Mouse (Mus musculus) ES-Bruce4 (cell line): ENCODE data around the gene Gm9837. TPM values are rescaled to one million over a fixed set of nuclear protein-coding genes. Genes with fewer than 3 reads are reported as not detected.

Experiments
- H3K27ac ChIP-seq: 2 replicates; pipeline ENCODE4 v1.5.1; 2012; ENCODE audit warnings: low read length, inconsistent platforms; ENCODE audit not compliant: insufficient read depth
- H3K27me3 ChIP-seq: 2 replicates; pipeline ENCODE4 v1.6.1; 2012; ENCODE audit warnings: mild to moderate bottlenecking, low read length, inconsistent platforms; ENCODE audit not compliant: control insufficient read depth, poor library complexity, insufficient read depth, severe bottlenecking
- H3K36me3 ChIP-seq: 2 replicates; pipeline ENCODE4 v1.6.1; 2012; ENCODE audit warnings: inconsistent platforms, mild to moderate bottlenecking, low read length, moderate library complexity; ENCODE audit not compliant: control insufficient read depth, poor library complexity, insufficient read depth, severe bottlenecking
- H3K4me1 ChIP-seq: one replicate; pipeline ENCODE4 v1.8.1; 2011; ENCODE audit warnings: low read length; ENCODE audit not compliant: control insufficient read depth, insufficient read depth
- H3K4me3 ChIP-seq: 2 replicates; pipeline ENCODE4 v1.5.1; 2011; ENCODE audit warnings: low read depth, mild to moderate bottlenecking, low read length
- H3K9ac ChIP-seq: 2 replicates; pipeline ENCODE4 v1.6.1; 2012; ENCODE audit warnings: low read depth, mild to moderate bottlenecking, inconsistent platforms; ENCODE audit not compliant: poor library complexity, severe bottlenecking
- H3K9me3 ChIP-seq: replicated peaks from 2 replicates; pipeline ENCODE4 v1.6.1; 2012; ENCODE audit warnings: mild to moderate bottlenecking, low read length, inconsistent platforms; ENCODE audit not compliant: control insufficient read depth, poor library complexity, insufficient read depth, severe bottlenecking
- CTCF ChIP-seq: IDR thresholded peaks from one replicate; pipeline ENCODE4 v1.8.1; 2011; ENCODE audit warnings: low read depth, low read length
- EP300 ChIP-seq: IDR thresholded peaks from 2 replicates; pipeline ENCODE4 v1.6.1; 2011; ENCODE audit warnings: low read depth, low read length; ENCODE audit not compliant: insufficient read depth
- POLR2A ChIP-seq: IDR thresholded peaks from one replicate; pipeline ENCODE4 v1.8.1; 2011; ENCODE audit warnings: low read length; ENCODE audit not compliant: insufficient read depth
- polyA plus RNA-seq: library from polyadenylated mRNA; stranded (reverse); fragments of >200 nt; gene quantifications from 2 replicates; pipeline ENCODE4 v1.2.4, GENCODE M21; 2011; ENCODE audit warnings: low read depth; ENCODE audit not compliant: missing spikeins, insufficient read depth, insufficient read length

The Gm9837 gene
- polyA plus RNA-seq, 1 experiment, result not detected

- H3K9ac ChIP-seq, result no peak overlapping the region
- H3K4me3 ChIP-seq, result no peak overlapping the region
- no peaks in the 10 kb centered on the region for H3K4me1 ChIP-seq
- TF ChIP-seq EP300 (no peak), POLR2A (no peak), CTCF (no peak)
- no peaks in the 10 kb centered on the region for H3K36me3 ChIP-seq
- no peak overlapping the region for H3K27ac ChIP-seq
- H3K27me3 ChIP-seq, result peaks cover 2% of the 10 kb centered on the region; the same call in 1 of the 2 replicates
- H3K9me3 ChIP-seq, result no peaks in the 10 kb centered on the region
Measured at GRCm38 (mm10) chr11:53481088-53481730, 10.9 kb upstream of the Gm9837 start.

DNA sequence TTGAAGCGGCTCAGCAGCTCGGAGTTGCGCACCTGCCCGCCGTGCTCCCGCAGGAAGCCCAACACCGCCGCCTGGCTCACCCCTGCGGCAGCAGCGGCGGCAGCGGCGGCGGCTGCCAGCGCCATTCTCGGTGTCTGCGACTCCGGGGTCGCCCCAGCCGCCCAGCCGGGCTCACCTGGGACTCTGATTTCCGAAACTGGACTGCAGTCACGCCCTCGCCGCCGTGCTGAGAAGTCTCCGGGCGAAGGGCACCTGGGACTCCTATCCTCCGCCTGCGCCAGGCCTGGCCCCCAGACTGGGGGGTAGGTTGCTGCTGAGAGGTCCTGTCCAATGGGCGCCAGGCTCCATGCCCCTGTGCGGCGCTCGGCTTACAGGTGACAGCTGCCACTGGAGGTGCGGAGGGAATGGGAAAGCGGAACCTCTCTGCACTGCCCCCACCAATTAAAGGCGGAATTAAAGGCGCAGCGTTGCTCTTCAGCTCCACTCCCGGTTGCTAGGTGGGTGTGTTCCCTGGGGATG, 9.6 kb upstream of the Gm9837 start, which contains the start of the genes Gm9945 and Sowaha:
Gene Gm9945 (plus strand): TSS at position 384 of the 519 bp plus-strand sequence.
Gene Sowaha (minus strand): TSS at position 492 of the 519 bp plus-strand sequence.
- no peaks in the 10 kb centered on the region for H3K4me1 ChIP-seq
- H3K27me3 ChIP-seq, result peaks cover 5% of the 10 kb centered on the region; the same call in 1 of the 2 replicates
- peak within 1 kb of the TSS; percentile 1 for H3K9ac ChIP-seq
- no peak within 1 kb of the TSS for H3K27ac ChIP-seq
- TF ChIP-seq CTCF, result no peak
- no peak for TF ChIP-seq POLR2A
- TF ChIP-seq EP300, result no peak
- no peaks in the 10 kb centered on the region for H3K9me3 ChIP-seq
- H3K4me3 ChIP-seq, result peak within 1 kb of the TSS; percentile 60
- no peaks in the 10 kb centered on the region for H3K36me3 ChIP-seq

DNA sequence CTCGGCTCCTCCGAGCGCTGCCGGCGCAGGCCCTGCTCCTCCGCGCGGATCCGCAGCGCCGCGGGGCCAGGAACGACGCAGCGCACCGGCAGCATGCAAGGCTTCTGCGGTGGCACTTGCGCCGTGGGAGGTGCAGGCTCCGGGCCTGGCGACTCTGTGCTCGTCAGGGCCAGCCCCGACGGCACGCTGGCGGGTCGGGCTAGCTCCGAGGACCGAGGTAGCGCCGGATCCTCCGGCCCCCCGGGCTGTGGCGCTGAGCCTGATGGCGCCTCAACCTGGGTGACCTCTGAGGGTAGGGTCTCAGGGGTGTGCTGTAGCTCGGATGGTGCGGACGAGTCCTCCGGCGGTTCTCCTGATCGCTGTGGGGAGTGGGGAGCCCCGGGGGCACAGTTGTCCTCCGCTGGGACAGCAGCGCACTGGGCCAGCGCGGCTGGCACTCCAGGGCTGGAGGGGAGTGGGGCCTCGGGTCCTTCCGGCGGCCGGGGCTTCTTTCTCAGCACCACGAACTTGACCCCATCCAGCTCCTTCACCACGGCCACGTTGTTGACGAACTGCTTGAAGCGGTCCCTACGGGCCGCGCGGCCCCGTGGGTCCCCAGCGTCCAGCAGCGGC, 9.0 kb upstream of the Gm9837 start:
- Histone ChIP-seq H3K9ac (peak overlapping the region; percentile 1), H3K4me1 (no peaks in the 10 kb centered on the region), H3K27me3 (peaks cover 5% of the 10 kb centered on the region; the same call in 1 of the 2 replicates), H3K36me3 (no peaks in the 10 kb centered on the region), H3K9me3 (no peaks in the 10 kb centered on the region), H3K4me3 (peak overlapping the region; percentile 60), H3K27ac (no peak overlapping the region)
- no peak for TF ChIP-seq POLR2A
- TF ChIP-seq CTCF, result no peak
- TF ChIP-seq EP300, result no peak

- Histone ChIP-seq H3K27ac (no peak overlapping the region), H3K9me3 (no peaks in the 10 kb centered on the region), H3K4me1 (no peaks in the 10 kb centered on the region), H3K9ac (peak overlapping the region; percentile 1), H3K36me3 (no peaks in the 10 kb centered on the region), H3K4me3 (peak overlapping the region; percentile 60), H3K27me3 (peaks cover 5% of the 10 kb centered on the region; the same call in 1 of the 2 replicates)
- TF ChIP-seq EP300, result no peak
Measured at GRCm38 (mm10) chr11:53478383-53479170, 8.3 kb upstream of the Gm9837 start.

GRCm38 (mm10) chr11:53477833-53478232, 7.6 kb upstream of the Gm9837 start:
- no peak for TF ChIP-seq CTCF
- no peak for TF ChIP-seq EP300
- TF ChIP-seq POLR2A, result no peak
- no peaks in the 10 kb centered on the region for H3K9me3 ChIP-seq
- no peaks in the 10 kb centered on the region for H3K4me1 ChIP-seq
- no peak overlapping the region for H3K9ac ChIP-seq
- no peak overlapping the region for H3K4me3 ChIP-seq
- no peaks in the 10 kb centered on the region for H3K36me3 ChIP-seq
- peaks cover 5% of the 10 kb centered on the region; the same call in 1 of the 2 replicates for H3K27me3 ChIP-seq
- no peak overlapping the region for H3K27ac ChIP-seq
